Mouse (Mus musculus) activated CD4-positive, CD25-positive, alpha-beta regulatory T cell, adult 4 months (primary cell): ENCODE results near the gene Tjap1. TPM values are rescaled to one million over a fixed set of nuclear protein-coding genes. Genes with fewer than 3 reads are reported as not detected.

Source experiments
- ATAC-seq: one replicate; pipeline ENCODE4 v1.8.0; 2017
- polyA plus RNA-seq, 2 experiments: library from polyadenylated mRNA; unstranded; fragments of 100-300 nt; shearing (Covaris generic); gene quantifications; one replicate each; pipeline ENCODE4 v1.2.1; 2017

The Tjap1 gene
- polyA plus RNA-seq, 2 experiments from 2014 or later: 22.5 to 24.1 TPM

DNA sequence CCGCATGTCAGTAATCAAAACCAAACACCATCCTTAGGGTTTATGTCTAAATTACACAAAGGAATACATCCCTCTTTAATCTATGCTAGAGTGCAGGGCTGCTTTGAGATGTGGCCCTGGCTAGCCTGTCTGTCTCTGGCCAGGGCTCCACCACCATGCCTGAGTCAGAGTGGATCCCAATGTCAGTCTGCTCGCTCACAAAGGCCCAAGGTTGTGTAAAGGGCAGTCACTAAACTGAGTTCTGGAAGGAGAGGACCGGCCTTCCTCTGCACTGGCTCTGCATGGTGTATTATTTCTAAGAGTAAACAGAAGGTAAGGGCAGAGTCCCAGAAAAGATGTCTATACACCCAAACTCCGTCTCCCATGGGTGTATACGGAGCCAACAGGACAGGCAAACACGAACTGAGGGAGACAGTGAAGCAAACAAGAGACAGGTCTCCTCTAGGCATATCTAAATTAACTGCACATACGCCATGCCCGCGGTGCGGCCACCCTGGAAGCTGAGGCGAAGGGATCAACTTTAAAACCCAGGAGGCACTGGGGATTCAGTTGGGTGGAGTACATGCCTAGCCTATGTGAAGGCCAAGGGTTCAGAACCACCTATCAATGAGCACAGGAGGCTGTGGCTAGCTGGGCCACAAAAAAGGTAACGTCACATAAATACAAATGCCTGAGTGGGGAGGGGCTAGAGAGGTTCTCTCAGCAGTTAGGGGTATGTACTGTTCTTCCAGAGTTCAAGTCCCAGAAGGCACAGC is 4.6 kb downstream of the Tjap1 start:
- ATAC-seq: no peak

DNA sequence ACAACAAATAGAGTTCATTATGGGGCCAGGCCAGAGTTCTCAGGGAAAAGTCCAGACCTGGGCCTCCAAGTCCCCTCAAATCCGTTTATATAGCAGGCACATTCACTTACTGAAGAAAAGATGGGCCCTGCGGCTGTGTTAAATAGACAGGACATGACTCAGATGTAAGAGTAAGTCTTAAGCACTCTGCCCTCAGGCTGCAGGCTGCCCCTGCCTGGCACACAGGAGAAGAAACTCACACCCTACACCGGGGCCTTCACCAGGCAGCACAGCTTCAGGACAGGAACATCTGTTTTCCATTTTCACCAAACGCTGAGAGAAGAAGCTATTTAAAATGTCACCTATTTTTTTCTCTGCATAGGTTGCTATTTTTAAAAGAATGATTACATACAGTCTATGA is 5.2 kb downstream of the Tjap1 start:
- no peak for ATAC-seq

DNA sequence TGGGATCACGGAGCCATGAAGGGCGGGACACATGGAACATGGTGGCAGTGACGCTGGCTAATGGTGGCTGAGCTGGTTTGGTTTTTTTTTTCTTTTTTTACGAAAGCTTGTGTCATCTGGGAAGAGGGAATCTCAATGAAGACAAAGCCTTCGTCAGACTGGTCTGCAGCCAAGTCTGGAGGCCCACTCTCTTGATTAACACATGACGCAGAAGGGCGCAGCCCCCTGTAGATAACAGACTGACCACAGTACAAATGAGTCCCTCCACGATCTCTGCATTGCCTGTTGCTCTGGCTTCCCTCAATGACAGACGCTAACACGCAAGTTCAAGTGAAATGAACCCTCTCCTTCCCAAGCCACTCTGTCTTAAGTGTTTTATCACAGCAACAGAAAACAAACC is 7.3 kb downstream of the Tjap1 start:
- no peak for ATAC-seq

DNA sequence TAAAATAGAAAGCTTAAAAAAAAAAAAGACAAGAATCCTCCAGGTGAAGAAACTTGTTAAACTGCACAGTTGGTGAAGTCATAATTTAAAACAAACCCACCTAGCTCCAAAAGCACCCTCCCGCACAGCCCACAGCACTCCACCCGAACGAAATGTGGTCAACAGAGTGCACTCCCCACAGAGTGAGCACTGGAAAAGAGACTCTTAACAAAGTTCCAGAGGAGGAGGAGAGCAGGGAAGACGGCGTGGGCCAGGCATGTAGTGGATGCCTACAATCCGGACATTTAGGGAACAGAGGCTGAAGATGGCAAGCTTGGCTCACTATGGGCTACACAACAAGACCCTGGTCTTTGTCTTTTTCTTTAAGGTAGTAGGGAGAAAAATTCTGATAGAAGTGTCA is 7.8 kb downstream of the Tjap1 start:
- no peak for ATAC-seq

DNA sequence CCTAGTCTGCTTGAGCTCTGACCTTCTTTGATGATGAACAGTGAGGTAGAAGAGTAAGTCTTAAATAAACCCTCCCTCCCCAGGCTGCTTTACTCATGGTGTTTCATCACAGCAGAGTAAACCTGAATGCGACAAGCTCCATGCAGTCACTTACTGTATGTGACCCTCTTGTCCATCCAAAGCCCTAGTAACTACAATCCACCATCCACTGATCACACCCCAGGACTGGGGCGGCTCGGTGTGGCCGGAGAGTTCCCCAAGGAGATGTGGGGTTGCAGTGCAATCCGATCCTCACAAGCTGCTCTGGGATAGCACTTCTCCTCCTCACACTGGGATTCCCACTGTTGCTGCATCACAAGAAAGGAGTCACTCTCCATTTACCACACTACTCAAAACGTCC is 8.4 kb downstream of the Tjap1 start:
- no peak for ATAC-seq

DNA sequence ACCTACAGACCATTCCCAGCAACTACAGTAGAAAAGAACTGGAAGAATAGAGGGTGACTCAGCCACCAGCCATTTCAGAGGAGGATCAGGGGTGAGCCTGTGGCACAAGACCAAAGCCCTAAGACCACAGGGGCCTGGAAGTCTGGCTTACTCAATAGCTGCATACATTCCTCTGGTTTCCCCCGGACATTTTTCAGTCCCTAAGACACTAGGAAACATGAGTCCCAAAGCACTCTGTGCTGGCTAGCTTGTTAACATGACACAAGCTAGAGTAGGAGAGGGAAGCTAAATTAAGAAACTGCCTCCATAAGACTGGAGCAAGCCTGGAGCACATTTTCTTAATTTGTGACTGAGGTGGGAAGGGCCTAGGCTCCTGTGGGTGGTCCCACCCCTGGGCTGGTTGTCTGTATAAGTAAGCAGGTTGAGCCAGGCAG is 9.0 kb downstream of the Tjap1 start:
- no peak for ATAC-seq

DNA sequence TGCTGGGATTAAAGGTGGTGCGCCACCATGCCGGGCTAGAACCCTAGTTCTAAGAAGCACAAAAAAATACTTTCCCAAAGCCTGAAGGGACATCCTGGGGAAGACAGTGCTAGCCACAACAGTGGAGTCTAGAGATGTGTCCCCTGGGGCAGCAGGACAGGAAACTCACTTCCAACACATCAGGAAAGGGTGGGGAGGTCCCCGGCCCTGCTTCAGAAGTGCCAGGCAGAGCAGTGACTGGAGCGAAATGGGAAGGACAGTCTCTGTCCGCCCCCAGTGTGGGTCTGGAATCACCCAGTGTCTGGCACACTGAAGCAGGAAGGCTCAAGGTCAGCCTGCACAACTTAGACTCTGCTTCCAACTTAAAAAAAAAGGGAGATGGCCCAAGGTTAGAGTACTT is 10.2 kb downstream of the Tjap1 start:
- no peak for ATAC-seq

DNA sequence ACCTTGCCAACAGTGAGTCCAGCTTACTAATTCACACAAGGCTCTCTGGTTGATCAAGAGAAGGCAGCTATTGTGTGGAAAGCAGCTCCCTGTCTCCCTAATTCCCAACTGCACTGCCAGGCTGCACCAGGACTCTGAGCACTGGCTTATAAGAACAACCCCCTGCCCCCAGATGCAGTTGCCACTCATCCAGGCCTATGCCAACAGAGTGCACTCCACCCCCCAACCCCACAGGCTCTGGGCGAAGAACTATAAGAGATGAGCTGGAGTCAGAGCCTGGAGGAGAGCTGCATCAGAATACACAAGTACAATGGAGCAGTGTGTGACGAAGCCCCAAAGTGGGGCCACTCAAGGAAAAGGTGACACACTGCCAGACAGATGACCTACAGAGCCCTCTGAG is 10.8 kb downstream of the Tjap1 start:
- ATAC-seq: no peak

DNA sequence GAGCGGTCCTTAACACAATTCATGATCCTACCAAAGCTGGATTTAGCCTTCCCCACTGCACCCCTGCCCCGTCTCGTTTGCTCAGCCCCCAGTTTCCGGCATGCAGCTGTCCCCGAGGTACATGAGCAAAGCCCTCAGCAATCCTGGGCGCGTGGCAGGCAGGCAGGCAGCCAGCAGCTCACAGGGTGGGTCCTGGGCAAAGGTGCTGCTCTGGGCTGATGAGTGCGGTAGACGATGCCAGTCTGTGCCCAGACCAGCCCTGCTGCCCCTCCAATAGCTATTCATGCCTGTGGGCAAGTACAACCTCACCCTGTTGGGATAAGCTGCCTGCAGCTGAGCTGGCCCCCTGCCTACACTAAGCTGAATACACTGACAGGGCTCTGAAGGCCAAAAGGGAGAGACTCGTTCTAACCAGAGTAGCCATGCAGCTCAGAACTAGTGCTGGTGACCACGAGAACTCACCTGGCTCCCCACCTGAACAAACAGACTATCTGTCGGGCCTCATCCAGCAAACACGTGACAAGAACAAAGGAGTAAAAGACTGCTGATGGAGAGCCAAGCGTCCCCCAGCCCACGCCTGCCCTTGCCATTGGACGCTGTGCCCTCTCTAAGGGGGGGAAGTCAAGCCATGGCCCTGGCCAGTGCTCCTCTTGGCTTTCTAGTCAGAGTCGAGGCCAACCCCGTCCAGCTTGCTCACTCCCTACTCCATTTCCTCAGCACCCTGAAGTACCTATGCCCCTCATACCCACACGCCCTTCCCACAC is 12.9 kb downstream of the Tjap1 start:
- ATAC-seq: no peak

DNA sequence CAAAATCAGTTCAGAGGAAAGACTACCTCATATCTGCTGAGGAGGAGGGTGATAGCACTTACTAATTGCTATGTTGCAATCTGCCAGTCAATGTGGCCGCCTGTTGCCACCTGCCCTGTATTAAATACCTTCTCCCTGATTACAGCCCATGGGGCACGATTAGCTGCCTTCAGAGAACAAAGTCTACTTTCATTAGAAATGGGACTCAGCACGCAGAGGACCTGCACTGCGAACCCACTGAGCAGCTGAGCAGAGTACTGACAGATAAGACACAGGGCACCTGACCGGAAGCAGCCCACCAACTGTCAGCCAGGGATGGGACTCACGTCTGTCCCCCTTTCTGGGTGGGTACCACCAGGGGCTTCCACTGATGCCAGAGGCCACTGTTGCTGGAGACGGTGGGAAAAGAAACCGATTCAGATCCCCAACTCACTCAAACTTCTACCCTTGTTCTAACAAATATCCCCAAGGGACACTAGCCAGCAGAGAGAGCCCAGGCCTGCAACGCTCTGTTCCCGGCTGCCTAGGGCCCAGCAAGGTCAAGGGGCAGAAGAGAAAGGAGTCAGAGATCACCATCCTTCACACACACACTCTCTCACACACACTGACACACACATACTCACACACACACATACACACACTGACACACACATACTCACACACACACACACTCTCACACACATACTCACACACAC is 14.7 kb downstream of the Tjap1 start:
- no peak for ATAC-seq

DNA sequence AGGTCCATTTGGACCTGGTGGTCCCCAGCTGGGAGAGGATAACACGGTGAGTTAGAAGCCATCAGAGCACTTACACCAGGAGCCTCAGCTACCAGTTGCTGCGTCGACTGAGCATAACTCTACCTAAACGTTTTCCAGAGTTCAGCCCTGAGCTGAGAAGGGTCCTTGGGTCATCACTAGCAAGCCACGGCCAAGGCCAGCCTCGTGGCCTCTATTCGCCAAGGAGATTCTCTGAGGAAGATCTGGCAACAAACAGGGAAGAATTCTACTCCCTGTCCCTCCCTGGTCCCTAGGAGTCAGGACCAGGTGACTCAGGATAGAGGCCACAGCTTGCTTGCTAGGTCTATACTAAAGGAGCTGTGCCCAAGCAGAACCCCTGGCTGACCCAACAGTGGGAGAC is 15.3 kb downstream of the Tjap1 start:
- no peak for ATAC-seq

DNA sequence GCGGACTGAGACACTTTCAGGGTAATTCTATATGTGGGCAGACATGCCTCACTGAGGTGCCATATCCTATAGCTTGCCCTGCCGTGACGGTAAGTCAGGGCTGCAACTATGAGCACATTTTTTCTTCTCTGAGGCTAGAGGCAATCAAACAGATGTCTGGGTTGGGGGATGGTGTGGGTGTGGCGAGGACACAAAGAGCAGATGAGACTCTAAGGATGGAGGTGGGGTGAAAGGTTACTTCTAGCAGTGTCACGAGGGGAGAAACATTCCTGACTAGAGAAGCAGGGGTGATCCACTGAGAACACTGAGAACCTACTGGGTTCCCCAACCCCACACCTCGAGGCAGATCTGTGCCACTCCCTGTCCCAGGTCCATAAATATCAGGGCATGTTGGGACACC is 15.8 kb downstream of the Tjap1 start:
- no peak for ATAC-seq

DNA sequence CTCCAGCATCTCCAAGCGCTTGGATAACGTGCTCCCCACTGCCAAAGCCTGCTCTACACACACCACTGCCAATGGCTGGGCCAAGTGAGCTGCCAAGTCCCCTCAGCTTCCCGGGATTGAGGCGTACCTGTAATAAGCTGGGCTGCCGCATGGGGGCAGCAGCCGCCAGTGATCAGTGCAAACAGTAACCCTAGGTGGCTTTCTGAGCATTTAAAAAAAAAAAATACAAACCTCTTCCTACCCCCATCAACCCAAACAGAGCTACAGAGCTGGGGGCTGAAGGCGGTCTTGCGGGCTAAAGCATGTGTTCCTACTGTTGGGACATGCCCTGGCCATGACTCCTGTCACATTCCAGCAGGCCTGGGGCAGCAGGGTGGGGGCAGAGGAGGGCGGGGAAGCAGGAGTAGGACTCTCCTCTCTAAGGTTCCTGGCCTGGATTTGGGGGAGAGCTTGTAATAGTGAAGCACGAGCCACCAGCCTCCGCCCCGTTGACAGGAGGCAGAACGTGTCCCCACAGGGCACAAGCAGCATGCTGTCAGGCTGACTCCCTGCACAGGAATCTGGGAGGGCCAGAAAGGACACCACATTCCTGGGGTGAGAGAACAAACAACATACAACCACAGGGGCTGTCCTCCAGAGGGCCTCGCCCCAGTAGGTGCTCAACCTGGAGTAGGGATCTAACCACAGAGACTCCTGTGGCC is 16.8 kb downstream of the Tjap1 start:
- peak; percentile 57 for ATAC-seq

DNA sequence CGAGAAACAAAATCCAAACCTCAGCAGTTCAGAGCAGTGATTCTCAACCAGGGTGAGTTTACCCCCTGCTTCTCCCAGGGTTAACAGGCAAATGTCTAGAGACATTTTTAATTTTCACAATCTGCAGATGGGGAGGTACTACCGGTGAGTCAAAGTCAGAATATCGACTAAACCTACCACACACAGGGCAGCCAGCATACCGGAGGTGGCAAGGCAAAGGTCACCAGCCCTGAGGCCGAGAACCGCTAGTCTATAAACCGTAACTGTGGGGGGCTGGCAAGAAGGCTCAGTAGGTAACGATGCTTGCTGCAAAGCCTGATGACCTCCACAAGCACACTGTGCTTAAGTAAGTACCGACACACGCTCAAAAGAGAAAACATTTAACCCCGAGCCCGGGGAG is 17.3 kb downstream of the Tjap1 start:
- no peak for ATAC-seq

DNA sequence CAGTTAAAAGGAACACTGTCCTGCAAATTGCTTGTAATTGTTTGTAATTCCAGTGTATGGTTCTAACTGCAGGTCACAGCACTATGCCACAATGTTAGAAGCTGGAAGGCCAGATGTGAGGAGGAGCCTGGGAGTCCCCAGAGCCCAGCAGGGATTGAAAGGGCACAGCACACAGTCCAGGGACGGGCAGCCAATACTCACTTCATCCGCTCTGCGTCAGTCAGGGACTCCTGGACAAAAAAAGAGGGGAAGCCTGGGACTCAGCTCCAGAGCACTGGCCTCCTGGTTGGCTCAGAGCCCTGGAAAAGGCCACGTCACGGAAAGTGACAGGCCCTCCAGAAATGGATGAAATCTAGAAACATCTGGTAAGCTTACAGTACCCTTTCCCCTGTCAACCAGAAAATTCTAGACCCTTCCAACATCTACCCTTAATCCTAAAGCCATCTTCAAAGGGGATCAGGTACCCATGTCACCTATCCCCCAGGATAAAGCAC is 20.6 kb downstream of the Tjap1 start:
- no peak for ATAC-seq

DNA sequence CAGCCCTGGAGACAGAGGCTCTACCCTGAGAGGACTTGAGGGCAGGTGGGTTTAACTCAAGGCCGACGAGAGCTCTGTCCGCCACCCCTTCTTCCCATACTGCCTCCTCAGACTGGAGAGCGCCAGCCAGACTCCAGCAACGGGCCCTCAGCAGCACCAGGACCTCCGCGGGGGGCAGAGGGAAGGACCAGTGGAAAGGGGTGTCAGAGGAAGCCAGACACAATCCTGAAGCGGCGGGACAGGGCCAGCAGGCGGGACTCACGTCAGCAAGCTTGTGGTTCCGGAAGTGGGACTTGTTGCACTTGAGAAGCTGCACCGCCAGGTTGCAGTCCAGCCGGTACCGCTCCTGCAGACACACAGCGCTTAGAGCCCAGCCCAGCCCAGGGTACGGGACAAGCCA is 23.2 kb downstream of the Tjap1 start:
- no peak for ATAC-seq

DNA sequence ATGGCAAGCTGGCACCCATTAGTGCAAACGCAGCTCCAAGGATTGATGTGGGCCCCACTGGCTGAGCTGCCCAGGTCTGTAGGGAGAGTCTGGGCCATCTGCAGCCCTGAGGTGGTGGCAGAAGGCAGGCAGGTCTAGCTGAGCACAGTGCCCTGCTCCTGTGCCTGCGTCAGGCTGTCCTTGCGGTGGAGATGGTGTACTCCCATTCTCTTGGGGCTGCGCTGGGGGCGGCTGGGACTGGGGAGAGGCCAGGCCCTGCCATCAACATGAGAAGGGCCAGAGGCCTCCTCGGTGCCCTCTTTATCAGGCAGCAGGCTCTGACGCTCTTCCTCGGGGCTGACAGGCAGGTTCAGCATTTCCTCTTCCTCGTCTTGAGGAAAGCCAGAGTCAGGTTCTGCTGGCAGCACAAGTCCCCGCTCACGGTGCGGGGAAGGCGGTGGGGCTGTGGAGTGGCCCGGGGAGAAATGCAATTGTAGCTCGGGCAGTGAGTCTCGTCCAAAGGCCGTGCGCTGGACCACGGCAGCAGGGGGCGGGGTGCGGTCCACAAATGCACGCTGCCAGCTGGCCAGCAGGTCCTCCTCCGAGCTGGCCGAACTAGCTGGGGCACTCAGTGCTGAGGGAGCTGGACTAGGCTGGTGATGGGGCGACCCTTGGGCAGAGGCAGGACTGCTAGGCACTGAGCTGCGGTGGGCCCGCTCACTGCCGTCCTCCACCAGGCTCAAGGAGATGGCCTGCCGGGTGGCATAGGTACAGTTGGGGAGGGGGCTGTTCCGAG is 24.4 kb downstream of the Tjap1 start:
- no peak for ATAC-seq

DNA sequence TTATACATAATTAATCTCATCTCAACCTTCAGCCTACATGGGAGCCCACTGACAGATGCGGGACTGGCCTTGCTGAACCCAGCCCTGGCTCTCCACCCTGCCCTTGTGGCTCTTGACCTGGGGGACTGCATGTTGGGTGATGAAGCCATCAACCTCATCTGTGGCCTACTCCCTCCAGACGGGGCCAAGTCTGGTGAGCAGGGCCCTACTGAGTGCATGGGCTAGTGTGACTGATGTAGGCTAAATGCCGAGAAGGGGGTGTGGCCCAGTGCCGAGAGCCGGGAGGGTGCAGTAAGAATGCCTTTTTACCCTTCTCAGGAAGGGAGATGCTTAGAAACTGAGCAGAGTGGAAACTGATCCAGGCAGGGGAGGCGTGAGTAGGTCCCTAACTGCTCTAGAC is 27.7 kb downstream of the Tjap1 start:
- ATAC-seq: no peak

DNA sequence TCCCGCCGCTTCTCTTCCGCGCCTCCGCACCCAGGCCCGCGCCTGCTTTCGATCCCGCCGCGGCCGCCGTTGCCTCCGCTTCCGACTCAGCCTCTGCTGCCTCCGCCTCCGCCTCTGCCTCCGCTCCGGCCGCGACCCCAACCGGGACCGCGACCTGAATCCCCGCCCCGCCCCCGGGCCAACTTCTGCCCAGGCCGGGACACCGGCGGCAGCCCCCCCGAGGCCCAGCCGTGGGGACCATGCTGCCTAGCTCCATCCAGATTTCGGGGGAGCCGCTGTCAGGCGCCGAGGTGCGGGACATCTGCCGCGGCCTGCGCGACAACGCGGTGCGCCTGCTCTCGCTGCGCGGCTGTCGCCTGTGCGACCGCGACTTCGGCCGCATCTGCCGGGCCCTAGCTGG is 28.7 kb downstream of the Tjap1 start:
- peak; percentile 16 for ATAC-seq

DNA sequence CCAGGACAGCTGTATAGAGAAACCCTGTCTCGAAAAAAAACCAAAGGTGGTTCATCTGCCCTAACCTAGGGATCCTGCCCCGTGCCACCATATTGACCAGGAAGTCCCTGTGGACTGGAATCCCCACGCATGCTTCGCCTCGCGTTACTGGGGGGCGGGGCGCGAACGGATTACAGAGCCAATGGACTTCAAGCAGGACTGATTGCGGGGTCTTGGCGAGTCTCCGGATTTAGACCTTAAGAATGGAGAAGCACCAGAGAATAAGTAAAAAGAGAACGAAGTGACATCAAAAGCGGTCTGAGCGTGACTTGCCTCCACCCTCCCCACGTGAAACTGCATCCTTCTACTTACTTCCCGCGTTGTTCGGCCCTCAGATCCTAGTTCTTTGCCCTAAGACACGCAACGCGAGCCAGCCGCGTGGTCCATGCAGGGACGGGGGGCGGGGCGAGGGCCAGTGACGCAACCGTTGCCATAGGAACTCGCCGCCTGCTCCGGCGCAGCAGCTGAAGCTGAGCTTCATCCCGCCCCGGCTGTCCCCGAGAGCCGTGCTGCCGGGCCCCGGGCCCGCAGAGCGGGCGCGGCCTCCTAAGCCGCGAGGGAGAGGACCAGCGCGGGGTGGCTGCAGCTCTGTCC is 29.3 kb downstream of the Tjap1 start, which contains the start of gene Lrrc73:
Lrrc73 (plus strand) TSS at position 80 of the 633 bp plus-strand sequence.
- peak; percentile 80 for ATAC-seq
